Mouse (Mus musculus): Measurements from ENCODE around the gene Mocs3. TPM values are rescaled to one million over a fixed set of nuclear protein-coding genes. Genes with fewer than 3 reads are reported as not detected.

Gene Mocs3
- polyA plus RNA-seq, 1 experiment from 2014 or later: 7.3 TPM

DNA sequence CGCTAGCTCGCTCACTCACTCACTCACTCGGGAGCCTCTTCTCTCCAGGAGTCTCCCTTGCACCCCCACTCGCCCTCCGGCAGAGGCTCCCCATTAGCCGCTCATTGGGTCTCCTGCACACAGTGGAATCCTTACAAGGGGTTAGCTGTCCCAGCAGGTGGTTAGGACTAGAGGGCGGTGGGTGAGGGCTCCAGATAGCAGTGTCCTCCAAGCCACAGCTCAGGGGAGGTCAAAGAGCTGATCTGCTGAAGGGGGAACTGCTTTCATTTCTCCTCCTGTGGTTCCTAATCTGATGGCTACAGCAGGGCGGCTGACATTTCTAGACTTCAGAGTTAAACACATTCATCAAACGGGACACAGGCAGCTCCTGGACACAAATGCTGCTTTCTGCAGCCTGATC lies 43.0 kb downstream of the Mocs3 start:
- no peak overlapping the region for H3K9ac ChIP-seq
- WGBS: 40% methylated on average over 9 of the region's 9 CpGs
- H3K27ac ChIP-seq: no peak overlapping the region
- H3K4me3 ChIP-seq (replicated peaks): no peak overlapping the region
- H3K36me3 ChIP-seq: no peaks in the 10 kb centered on the region
- H3K4me2 ChIP-seq (replicated peaks): peak overlapping the region; percentile 15; the same call in 1 of the 2 replicates
- 0 out of 2 replicates have a peak, but pooled peaks cover 9% of the 10 kb centered on the region for H3K4me1 ChIP-seq (replicated peaks)
- no peaks in the 10 kb centered on the region for H3K9me3 ChIP-seq
- peaks cover 16% of the 10 kb centered on the region for H3K27me3 ChIP-seq (replicated peaks)
- ATAC-seq: no peak

DNA sequence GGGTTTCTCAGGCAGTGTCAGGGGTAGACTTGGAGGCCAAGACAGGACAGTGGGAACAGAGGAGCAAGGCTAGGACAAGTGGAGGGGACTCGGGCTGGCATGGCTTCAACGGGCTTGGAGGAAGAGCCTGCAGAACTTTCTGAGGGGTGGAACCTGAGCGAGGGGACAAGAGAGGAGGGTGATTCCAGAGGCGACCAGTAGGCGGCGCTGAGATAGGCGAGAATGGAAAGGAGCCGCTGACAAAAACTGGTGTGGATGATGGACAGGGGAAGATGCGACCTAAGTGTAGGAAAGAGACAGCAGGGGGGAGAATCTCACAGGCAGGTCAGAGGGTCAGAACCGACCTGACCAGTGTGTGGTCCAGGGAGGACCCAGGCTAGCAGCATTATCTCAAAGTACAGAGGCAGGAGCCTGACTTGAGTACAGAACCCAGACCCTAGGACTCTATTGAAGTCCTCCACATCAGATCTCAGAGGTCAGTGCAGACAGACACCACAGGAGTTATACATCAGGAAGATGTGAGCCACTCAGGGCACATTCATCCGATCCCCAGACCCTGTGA lies 44.0 kb downstream of the Mocs3 start:
- Histone ChIP-seq H3K4me1 (replicated peaks) (0 out of 2 replicates have a peak, but pooled peaks cover 9% of the 10 kb centered on the region), H3K27me3 (replicated peaks) (peaks cover 24% of the 10 kb centered on the region), H3K9ac (no peak overlapping the region), H3K4me2 (replicated peaks) (no peak overlapping the region), H3K36me3 (no peaks in the 10 kb centered on the region), H3K9me3 (no peaks in the 10 kb centered on the region), H3K4me3 (replicated peaks) (no peak overlapping the region), H3K27ac (no peak overlapping the region)
- WGBS: 10% methylated on average over 11 of the region's 11 CpGs
- ATAC-seq: no peak

DNA sequence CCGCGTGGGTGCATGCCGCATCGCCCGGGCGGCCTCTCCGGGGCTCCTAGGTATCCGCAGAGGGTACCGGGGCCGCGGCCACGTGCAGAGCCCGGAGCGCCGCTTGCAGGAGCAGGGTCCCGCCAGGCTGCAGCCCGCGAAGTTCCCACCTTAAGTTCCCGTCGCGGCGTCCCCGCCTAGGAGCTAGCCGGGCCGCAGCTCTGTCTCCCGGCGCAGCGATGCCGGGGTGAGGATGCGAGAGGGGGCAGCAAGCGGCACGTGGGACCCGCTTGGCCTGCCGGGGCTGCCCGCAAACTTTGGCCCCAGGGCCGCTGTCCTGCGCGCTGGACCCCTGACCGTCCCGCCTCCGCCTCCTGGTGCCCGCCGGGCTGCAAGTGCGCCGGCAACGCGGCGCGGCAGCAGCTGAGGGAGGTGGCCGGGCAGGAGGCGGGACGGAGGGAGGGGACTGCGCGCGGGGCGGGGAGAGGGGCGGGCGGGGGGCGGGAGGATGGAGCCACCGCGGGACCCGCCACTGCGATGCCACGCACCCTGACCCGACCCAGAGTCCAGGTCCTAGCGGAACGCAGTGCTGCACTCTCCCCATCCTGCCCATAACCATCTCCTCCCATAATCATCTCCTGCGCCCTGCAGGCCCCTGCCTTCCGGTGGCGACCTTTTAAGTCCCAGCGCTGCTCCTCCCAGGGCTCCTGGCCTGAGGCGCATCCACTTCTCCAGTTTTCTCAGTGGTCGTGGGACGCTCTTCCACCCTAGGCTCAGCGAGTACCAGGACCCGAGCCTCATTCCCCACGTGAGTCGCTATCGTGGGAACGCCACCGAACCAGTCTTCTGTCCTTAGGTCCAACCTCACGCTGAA lies 50.5 kb downstream of the Mocs3 start:
- peak overlapping the region; percentile 50 for H3K9ac ChIP-seq
- H3K36me3 ChIP-seq: no peaks in the 10 kb centered on the region
- H3K27ac ChIP-seq: no peak overlapping the region
- peak overlapping the region; percentile 59 for H3K4me3 ChIP-seq (replicated peaks)
- ATAC-seq: peak; percentile 86
- WGBS: 1% methylated on average over 80 of the region's 82 CpGs
- peaks cover 14% of the 10 kb centered on the region for H3K4me1 ChIP-seq (replicated peaks)
- H3K4me2 ChIP-seq (replicated peaks): peak overlapping the region; percentile 98
- H3K27me3 ChIP-seq (replicated peaks): peaks cover 51% of the 10 kb centered on the region
- no peaks in the 10 kb centered on the region for H3K9me3 ChIP-seq

DNA sequence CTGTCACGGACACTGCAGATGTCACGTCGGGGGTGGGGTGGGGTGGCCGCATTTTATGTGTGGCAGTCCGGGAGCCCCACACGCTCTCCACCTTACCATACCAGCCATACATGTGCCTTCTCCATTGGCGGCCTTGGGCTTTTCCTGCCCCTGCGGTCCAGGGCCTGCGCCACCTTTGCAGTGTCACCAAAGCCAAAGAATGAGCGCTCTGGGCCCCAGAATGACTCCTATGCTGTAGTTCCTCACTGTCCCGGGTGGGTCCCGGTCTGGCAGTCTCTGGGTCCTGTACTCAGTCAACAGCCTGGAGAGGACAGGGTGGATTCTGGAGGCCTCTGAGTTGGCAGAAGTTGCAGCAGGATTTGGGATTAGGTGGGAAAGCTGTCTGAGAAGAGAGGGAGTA lies 51.2 kb downstream of the Mocs3 start, which contains the start of gene Kcng1:
TSS of gene Kcng1 (minus strand) at position 155 of the 400 bp plus-strand sequence.
- peak within 1 kb of the TSS; percentile 59 for H3K4me3 ChIP-seq (replicated peaks)
- H3K27me3 ChIP-seq (replicated peaks): peaks cover 45% of the 10 kb centered on the region
- no peak within 1 kb of the TSS for H3K27ac ChIP-seq
- peak within 1 kb of the TSS; percentile 50 for H3K9ac ChIP-seq
- no peak; the same call in 1 of the 2 replicates for ATAC-seq
- no peaks in the 10 kb centered on the region for H3K9me3 ChIP-seq
- H3K4me2 ChIP-seq (replicated peaks): peak within 1 kb of the TSS; percentile 98
- H3K4me1 ChIP-seq (replicated peaks): peaks cover 11% of the 10 kb centered on the region
- 22% methylated on average over 12 of the region's 12 CpGs for WGBS
- no peaks in the 10 kb centered on the region for H3K36me3 ChIP-seq

Other genes starting within 250 kb of the Mocs3 start
- 3.7 and 4.2 TPM in 2 replicates for gene Ripor3, start 220.0 kb upstream of the Mocs3 start, polyA plus RNA-seq (2015; fragmentation: Nextera tagmentation; extraction: Ambion mirVana)
- gene Pard6b, start 149.6 kb upstream of the Mocs3 start, polyA plus RNA-seq (2015; fragmentation: Nextera tagmentation; extraction: Ambion mirVana): 16.9 and 17.4 TPM in 2 replicates
- 4.6 and 6.1 TPM in 2 replicates for gene Adnp, start 23.5 kb upstream of the Mocs3 start, polyA plus RNA-seq (2015; fragmentation: Nextera tagmentation; extraction: Ambion mirVana)
- 12.9 and 14.7 TPM in 2 replicates for gene Gm20716, start 258 bp upstream of the Mocs3 start, polyA plus RNA-seq (2015; fragmentation: Nextera tagmentation; extraction: Ambion mirVana)
- gene Dpm1, start within 50 bp of the Mocs3 start, polyA plus RNA-seq (2015; fragmentation: Nextera tagmentation; extraction: Ambion mirVana): 94.9 and 104 TPM in 2 replicates
- gene Kcng1, start 51.1 kb downstream of the Mocs3 start, polyA plus RNA-seq (2015; fragmentation: Nextera tagmentation; extraction: Ambion mirVana): 6.6 and 8.4 TPM in 2 replicates

Measured in intestine, embryonic 15.5 days (tissue).